Mouse (Mus musculus): ENCODE measurements around the gene Hnrnpa1.

Hnrnpa1 gene

GRCm38 (mm10) chr15:103240160-103241028 lies at the start of gene Hnrnpa1:
Gene Hnrnpa1, plus strand, starts transcription at chr15:103240432.
- peak; percentile 100 for DNase-seq

GRCm38 (mm10) chr15:103190531-103191462 lies 49.4 kb upstream of the Hnrnpa1 start:
- DNase-seq: peak; percentile 69

GRCm38 (mm10) chr15:103193606-103194005 lies 46.6 kb upstream of the Hnrnpa1 start:
- no peak for DNase-seq

GRCm38 (mm10) chr15:103196835-103197234 lies 43.4 kb upstream of the Hnrnpa1 start:
- DNase-seq: no peak

- no peak for DNase-seq
These were observed 42.4 kb upstream of the Hnrnpa1 start for GRCm38 (mm10) chr15:103197785-103198184.

GRCm38 (mm10) chr15:103202088-103202793 lies 38.0 kb upstream of the Hnrnpa1 start:
- no peak for DNase-seq

GRCm38 (mm10) chr15:103205156-103205555 lies 35.1 kb upstream of the Hnrnpa1 start:
- peak; percentile 21 for DNase-seq

GRCm38 (mm10) chr15:103214149-103214548 lies 26.1 kb upstream of the Hnrnpa1 start:
- DNase-seq: no peak

GRCm38 (mm10) chr15:103214971-103215907 lies 25.0 kb upstream of the Hnrnpa1 start:
- peak; percentile 95 for DNase-seq

GRCm38 (mm10) chr15:103216052-103216451 lies 24.2 kb upstream of the Hnrnpa1 start:
- peak; percentile 11 for DNase-seq

GRCm38 (mm10) chr15:103220785-103221184 lies 19.4 kb upstream of the Hnrnpa1 start:
- peak; percentile 11 for DNase-seq

GRCm38 (mm10) chr15:103221386-103221785 lies 18.8 kb upstream of the Hnrnpa1 start:
- no peak for DNase-seq

- DNase-seq: no peak
These were observed 16.1 kb upstream of the Hnrnpa1 start for GRCm38 (mm10) chr15:103224161-103224560.

GRCm38 (mm10) chr15:103227022-103227421 lies 13.2 kb upstream of the Hnrnpa1 start:
- DNase-seq: no peak

GRCm38 (mm10) chr15:103227572-103227971 lies 12.7 kb upstream of the Hnrnpa1 start:
- DNase-seq: no peak

- no peak for DNase-seq
These were observed 11.3 kb upstream of the Hnrnpa1 start for GRCm38 (mm10) chr15:103228904-103229303.

- no peak for DNase-seq
These were observed 7.1 kb upstream of the Hnrnpa1 start for GRCm38 (mm10) chr15:103233119-103233518.

GRCm38 (mm10) chr15:103237295-103237694 lies 2.9 kb upstream of the Hnrnpa1 start:
- DNase-seq: no peak

GRCm38 (mm10) chr15:103239130-103239684 lies 1.0 kb upstream of the Hnrnpa1 start:
- DNase-seq: peak; percentile 99

- DNase-seq: peak; percentile 99
These were observed 510 bp upstream of the Hnrnpa1 start, which contains the start of gene Cbx5 for GRCm38 (mm10) chr15:103239685-103240159. Gene Cbx5, minus strand, starts transcription at chr15:103239816.
